Mouse (Mus musculus): ENCODE measurements at regions not wholly inside any gene's neighbourhood (a gene's known extent, or its start where the extent isn't known, plus 50 kb on each side); places are given as distances from the start of the nearest gene placed in this dataset.
A peak's percentile ranks its signal among the peaks of the same experiment; 100 is the strongest.

GRCm38 (mm10) chr14:38062271-38062670 is 927.2 kb upstream of the Ghitm start:
- no peak for DNase-seq (ENCODE audit: low read depth, low spot score)

GRCm38 (mm10) chr14:38053770-38054169 is 918.7 kb upstream of the Ghitm start:
- peak; percentile 7 for DNase-seq (ENCODE audit: low read depth, low spot score)

Measured in ES-CJ7 (cell line).